Mouse (Mus musculus): Measurements from ENCODE around the gene Ttll13.

Gene Ttll13

GRCm38 (mm10) chr7:80246148-80246721 lies at the start of gene Ttll13:
Gene Ttll13 (plus strand): TSS chr7:80246376.
- DNase-seq, result peak; percentile 94 to 96

DNA sequence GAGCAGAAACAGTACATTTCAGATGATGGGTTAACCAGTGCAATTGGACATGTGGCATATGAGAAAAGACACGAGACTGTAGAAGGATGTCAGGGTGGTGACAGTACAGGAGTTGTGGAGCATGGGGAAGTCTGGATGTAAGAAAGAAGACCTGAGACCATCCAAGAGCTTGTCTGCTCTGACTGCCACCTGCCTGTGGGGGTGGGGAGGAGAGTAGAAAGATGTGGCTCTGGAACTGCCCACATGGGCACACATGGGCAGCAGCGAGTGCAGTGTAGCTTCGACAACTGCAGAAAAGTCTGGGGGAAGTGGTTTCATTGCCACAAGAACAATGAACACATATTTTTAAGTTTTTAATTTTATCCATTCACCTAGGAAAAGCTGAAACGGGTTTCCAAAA lies 48.8 kb upstream of the Ttll13 start:
- no peak for DNase-seq

- peak; percentile 67 to 74 for DNase-seq
These were observed 48.0 kb upstream of the Ttll13 start for GRCm38 (mm10) chr7:80197941-80198778.

DNA sequence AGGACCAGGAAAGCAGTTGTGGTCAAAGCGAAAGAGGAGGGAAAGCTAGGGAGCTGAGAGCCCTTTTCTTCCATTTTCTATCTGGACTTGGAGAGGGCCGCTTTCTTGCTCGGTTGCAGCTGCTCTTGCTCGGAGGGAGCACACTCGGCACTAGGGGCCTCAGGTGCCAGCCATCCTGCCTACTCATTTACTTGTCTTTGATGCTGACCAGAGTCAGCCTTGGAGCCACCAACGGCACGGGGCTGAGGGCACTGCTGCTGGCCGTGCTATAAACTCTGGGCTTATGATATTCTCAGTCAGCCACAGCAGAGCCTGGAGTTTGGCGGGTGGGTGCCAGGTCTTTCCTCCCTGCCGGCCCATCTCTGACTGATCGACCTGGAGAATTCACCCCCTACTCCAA lies 47.3 kb upstream of the Ttll13 start:
- DNase-seq, result peak in 1 of 2 experiments; percentile 31

DNA sequence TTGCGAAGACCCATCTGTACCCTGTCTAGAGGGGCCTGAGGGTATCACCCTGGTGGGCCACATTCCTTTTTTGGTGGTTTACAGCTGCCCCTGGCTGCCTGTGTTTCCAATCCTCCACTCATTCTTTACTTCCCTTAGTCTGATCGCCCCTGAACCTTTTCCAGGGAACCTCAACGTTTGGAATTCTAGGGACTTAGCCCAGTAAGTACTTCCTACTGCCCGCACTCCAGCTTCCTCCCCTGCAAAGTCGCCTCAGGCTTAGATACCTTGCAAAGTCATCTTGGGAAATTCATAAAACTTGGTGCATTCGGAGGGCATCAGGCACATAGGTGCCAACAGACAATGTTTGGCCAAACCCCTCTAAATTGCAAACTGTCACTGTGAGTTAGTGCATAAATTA lies 46.9 kb upstream of the Ttll13 start:
- DNase-seq, result no peak

- DNase-seq, result no peak
These were observed 46.2 kb upstream of the Ttll13 start for GRCm38 (mm10) chr7:80199851-80200587.

DNA sequence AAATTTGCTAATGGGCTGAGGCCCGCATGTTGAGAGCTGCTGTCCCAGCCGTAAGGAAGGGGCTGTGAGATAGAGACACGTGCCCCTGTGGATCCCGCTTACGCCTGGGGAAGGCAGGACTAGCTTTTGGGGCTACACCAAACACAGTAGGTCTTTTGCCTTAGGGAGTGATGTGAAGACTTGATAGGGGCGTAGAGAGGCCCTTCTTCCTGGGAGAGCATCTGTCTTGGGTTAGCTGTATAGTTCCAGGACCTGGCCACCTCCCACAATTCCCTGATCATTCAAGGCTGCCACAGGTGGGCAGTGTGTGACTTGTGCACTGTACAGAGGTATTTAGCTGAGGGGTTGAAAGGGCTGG lies 45.6 kb upstream of the Ttll13 start:
- DNase-seq, result no peak

GRCm38 (mm10) chr7:80200963-80201539 lies 45.1 kb upstream of the Ttll13 start:
- DNase-seq, result no peak

- no peak for DNase-seq
These were observed 44.2 kb upstream of the Ttll13 start for GRCm38 (mm10) chr7:80201888-80202540.

DNA sequence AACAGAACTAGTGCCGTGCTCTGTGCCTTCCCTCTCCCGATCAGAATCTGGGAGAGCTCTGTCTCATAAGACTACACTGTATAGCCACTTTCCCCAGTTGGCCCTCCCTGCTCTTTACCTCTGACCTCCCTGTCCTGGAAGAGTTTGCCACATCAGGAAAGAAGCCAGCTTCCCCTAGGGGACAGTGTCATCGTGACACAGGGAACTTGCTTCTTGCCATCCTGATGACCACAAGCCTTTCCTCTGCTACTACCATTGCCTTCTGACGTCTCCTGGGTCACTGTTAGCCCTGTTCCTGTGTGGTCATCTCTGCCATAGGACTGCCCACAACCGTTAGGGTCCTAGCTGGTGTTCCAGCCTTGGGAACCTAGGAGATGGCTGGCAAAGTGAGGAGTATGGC lies 43.2 kb upstream of the Ttll13 start:
- no peak for DNase-seq

GRCm38 (mm10) chr7:80203638-80204096 lies 42.5 kb upstream of the Ttll13 start:
- no peak for DNase-seq

DNA sequence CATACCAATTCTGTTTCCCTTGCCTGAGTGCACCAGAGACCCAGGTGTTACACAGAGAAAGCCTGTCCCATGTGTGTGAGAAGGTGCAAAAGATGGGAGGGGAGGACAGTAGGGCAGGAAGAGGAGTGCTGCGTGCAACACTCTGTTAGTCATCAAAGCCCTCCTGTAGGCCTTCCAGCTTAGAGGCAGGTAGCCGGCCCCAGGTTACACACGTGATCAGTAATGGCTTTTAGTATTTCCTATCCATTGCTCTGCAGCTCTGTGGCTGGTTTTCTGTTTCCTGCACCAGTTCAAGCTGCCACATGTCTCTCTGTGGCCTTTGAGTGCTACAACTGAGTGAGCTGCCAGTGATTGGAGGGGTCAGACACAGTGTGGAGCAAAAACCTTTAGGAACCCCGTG lies 41.8 kb upstream of the Ttll13 start:
- no peak for DNase-seq

DNA sequence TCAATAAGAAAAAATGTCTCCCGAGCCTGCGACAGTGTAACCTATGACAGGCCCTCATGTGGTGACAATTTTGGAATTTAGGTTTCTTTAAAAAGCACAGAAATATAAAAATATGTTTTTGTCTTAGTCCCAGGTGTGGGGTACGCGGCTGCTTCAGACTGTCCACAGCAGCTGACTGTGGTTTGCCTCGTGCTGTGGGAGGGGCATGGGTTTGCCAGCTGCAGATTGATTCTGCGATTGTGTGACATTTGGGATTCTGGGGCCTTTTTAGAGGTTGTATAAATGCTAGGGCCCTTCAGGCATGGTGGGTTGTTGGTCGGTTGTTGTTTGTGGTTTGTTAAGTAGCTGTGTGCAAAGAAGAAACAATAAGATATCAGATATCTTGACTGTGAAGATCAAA lies 41.2 kb upstream of the Ttll13 start:
- DNase-seq, result no peak

- DNase-seq, result no peak
These were observed 40.2 kb upstream of the Ttll13 start for GRCm38 (mm10) chr7:80205705-80206589.

- no peak for DNase-seq
These were observed 38.9 kb upstream of the Ttll13 start for GRCm38 (mm10) chr7:80207314-80207731.

GRCm38 (mm10) chr7:80208026-80208642 lies 38.0 kb upstream of the Ttll13 start:
- DNase-seq, result no peak

DNA sequence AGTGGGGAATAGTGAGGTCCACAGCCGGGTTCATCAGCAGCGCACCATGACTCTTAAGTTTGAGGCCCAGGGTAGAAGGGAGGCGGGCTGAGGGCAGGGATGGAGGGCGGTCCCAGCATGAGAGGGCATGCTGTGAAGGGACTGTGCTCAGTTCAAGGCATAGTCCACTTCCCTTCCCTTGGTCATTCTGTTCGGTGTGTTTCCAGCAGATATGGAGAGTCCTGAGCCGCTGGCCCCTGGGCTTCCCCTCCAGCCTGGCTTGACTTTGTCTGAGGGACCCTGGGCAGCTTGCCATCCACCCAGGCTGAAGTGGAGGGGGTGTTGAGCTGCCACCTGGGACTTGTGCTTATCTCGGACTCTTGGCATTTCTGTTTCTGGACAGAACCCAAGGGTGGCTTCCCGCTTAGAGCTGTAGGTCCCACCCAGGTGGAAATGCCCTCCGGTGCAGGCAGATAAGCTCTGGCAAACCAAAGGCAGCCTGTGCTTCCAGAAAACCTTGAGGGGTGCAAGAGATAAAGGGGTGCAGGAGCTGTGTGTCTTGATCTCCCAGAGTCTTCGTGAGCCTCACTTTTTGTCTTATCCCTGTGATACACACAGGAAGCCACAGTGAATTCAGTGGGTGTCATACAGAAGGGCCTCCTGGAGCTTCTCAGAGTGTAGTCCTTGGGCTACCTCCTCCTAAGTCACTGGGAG lies 37.3 kb upstream of the Ttll13 start:
- DNase-seq, result no peak

DNA sequence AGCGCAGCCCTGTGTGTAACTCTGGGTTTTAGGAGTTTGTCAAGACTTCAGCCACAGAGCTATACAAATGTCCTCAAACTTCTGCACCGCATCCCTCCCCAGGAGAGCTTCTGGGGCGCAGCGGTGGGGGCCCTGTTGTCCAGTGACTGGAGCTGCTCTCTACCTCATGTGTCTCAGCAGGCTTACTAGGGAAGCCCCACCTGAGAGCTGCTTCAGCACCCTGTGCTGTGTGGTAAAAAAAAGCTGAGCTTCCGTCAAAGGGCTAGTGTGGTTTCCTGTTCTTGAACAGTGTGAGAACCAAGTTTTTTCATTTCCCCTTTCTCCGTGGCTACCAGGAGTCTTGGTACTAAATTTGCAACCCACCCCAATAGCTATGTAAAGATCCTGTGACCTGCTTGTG lies 36.5 kb upstream of the Ttll13 start:
- no peak for DNase-seq

DNA sequence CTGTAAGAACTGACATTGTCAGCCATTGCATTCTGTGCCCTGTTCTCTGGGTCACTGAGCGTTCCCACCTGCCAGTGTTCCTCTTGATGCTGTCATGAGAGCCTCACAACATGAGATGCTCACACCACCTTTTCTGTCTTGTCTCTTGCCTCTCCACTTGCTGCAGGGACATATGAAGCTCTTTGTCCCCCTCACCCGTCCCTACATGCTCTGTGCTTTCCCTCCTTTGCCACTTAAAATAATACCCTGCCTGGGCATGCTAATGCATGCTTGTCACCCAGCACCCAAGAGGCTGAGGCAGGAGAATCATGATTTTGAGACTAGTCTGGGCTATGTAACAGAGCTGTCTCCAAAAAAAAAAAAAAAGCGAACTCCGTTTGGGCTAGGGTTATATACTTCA lies 35.2 kb upstream of the Ttll13 start:
- no peak for DNase-seq

GRCm38 (mm10) chr7:80213604-80214003 lies 32.6 kb upstream of the Ttll13 start:
- DNase-seq, result no peak

DNA sequence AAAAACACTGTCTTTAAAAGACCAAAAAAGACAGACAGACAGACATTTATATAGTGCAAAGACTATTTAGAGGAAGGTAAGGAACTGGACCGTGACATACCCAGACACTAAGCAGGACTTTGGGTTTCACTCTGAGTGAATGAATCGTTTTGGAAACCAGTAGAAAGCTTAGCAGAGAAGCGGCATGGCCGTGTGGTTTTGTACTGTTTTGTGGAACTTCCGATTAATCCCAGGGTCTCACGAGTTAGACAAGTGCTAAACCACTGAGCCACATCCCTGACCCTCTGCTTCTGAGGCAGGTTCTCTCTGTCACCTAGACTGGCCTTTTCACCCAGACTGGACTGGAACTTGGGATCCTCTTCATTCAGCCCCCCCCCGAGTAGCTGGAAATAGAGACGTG lies 31.7 kb upstream of the Ttll13 start:
- no peak for DNase-seq

Data from cerebellum, postnatal 36 days (tissue).